Mouse (Mus musculus): Measurements from ENCODE around the gene Gm13539.

The Gm13539 gene

GRCm38 (mm10) chr2:25824751-25825150 lies 42.7 kb downstream of the Gm13539 start:
- no peak for DNase-seq (ENCODE audit: low read depth, low spot score)

GRCm38 (mm10) chr2:25828344-25828947 lies 46.4 kb downstream of the Gm13539 start:
- no peak for DNase-seq (ENCODE audit: low read depth, low spot score)

DNA sequence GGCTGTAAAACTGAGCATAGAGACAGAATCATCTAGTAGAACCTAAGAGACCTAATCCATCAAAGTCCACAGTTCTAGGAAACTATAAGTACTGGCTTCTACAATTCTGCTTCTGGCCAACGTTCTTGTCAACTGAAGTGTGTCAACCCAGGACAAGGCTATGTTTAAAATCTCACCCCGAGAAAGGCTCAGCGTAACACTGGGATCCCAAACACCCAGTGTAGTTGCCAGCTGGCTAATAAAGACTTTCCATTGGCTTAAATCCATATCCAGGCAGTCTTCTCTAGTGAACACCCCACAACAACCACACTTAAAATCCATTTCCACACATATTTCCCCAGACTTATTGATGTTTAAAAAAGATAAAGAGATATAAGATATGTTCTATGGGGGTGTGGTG lies 48.7 kb downstream of the Gm13539 start:
- no peak for DNase-seq (ENCODE audit: low read depth, low spot score)

DNA sequence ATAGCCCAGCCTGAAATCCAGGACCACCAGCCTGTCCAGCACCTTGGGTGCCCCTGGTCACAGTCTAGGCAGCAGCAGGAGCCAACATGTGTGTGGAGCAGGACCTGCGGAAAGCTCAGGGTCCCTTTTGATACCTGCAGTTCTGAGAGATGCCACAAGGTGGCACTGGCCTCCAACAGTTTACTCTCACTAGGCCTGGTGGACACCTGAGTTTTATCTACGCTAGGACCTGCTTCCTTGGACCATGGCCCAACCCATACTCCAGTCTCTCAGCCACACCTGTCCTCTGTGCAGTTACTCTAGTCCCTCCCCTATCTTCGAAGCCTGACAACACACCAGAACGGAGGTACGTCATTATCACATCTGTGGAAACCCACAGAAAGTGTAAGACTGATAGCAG lies 54.2 kb downstream of the Gm13539 start:
- peak; percentile 65 for DNase-seq (ENCODE audit: low read depth, low spot score)

All from retina, postnatal 7 days (tissue).